Mouse (Mus musculus) R1 (cell line): ENCODE measurements at regions not wholly inside any gene's neighbourhood (a gene's known extent, or its start where the extent isn't known, plus 50 kb on each side); places are given as distances from the start of the nearest gene placed in this dataset.

Experiments
- DNase-seq: peaks from one replicate; pipeline ENCODE4 v3.0.0-alpha.2; 2018; ENCODE audit warnings: low read depth, low spot score

DNA sequence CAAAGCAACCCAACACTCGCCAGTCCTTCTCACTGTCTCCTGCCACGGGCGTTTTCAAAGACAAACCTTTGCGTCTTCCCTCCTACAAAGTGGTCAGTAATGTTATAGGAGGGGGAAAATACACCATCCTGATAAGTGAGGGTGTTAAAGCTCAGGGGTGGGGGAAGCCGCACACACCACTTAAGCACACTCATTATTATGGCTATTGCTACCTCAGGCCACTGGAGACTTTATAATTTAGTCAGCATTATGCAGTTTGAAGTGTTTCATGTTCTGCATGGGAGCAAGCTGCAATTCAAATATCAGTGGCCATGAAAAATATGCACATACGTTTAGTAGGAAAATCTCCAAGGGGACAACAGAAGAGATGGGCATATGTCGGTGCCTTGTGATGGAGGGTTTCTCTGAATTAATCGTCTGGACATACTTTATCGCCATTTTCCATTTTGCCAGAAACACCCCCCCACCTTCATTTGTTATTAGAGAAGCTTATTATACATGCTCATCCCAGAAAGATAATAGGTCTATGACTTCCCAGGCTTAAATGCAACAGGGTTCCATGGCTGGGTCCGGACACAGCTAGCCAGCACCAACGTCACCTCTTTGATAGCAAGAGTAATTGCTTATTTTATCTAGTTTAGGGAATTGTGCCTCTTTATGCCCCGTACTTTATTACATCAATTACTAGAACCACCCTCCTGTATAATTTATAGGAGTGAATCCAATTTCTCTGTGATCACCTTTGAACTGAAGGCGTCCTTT, 193.5 kb upstream of the Adamts16 start:
- DNase-seq: no peak

DNA sequence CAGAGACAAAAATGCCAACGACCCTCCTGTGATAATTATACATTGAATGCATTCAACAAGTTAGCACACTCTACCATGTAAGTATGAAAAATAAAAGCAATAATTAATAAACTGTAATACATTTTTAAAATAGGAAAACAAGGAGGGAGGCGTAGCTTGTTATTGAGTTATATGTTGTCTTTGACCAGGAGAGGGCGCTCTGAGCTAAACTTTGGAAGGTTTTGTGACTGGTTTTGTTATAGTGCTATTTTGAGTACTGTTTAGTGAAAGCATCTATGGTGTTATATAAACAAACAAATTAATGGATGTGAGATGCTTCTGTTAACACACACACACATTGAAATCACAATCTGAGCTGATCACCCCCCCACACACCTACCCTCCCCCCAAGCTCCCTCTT, 166.6 kb upstream of the Adamts16 start:
- peak; percentile 54 for DNase-seq

DNA sequence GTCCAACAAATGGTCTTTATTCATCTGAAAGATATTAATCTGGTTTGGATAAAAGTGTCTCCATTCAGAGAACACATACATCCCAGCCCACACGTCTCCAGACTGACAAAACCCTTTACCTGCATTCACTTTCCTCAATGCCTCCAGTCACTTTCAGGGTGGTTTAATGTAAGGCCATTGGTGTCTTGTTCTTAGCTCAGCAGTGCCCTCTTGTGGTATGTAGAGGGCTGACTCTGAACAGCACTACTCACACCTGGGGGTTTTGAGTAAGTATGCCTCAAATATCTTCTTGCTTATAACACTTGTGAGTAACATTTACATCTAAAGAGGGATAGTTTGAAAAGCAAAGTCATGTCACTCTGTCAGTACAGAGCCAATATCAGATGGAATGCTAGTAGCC, 164.5 kb upstream of the Adamts16 start:
- DNase-seq: peak; percentile 69

DNA sequence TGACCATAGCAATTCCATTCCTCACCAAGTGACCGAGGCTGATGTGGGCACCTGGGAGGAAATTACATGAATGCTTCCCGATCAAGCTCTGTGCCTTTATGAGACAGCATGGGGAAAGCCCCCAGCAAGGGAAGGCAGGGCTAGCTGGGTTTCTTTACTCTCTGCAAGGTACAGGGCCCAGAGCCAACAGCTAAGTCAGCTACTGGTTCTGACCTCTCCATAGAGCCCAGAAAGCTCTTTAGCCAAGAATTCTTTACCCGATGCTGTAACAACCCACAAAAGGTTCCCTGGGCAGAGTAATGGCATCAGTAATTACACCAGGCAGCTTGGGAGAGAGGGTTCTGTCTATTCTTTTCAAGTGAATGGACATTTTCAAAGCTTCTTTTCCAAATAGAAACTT, 161.9 kb upstream of the Adamts16 start:
- DNase-seq: no peak

DNA sequence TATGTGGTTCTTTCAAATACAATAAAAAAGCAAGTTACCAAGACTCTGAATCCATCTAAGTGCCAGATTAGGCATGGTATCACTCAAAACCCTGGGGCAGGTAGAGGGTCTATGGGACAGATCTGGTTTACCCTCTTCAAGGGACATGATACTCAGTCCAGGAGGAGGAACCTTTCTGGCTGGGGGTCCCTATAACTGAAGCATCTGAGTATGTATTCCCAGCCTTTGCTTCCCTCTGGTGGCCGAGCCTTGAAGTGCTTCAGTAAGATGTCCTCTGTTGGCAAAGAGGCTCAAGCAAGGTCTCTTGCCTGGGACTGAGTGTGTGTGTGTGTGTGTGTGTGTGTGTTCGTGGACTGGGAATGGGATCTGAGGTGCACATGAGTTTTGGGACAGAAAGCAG, 159.7 kb upstream of the Adamts16 start:
- DNase-seq: peak; percentile 50

DNA sequence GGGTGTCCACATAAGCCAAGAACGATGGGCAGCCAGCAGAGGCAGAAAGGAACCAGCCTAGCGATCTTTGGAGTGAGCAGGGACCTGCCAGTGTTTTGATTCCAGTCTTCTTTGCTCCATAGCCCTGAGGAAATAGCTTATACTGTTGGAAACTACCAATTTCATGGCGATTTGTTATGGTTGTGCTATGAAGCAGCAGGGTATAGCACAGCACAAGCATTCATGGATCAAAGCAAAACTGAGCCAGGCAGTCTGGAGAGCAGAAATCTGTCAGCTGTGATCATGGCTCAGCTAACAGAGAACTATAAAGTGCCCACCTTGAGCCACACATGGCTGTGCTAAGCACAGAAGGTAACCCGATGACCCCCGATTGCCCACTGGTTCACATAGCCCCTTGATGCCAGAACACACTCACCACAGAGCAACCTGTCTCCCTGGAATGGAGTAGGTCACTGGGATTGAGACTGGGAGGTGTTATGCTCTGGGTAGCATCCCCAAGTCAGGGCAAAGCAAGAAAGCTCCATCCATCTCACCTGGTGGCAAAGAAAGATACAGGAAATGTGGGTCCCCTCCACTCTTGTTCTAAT, 158.9 kb upstream of the Adamts16 start:
- DNase-seq: no peak

DNA sequence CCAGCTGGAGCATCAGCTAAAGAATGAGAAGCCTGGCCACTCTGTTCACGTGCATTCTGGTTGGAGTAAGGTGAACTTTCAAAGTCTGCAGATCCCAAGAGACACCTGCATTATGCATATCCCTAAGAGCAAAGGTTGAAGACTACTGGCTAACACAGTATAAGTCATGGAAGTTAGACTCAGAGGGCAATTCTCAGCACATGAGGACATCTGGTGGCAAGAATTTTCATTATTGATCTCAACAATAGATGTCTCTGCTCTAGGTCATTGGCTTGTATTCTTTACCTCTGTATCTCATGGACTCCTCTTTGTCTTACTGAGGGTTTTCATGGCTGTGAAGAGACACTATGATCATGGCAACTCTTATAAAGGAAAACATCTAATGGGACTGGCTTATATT, 151.9 kb upstream of the Adamts16 start:
- no peak for DNase-seq

DNA sequence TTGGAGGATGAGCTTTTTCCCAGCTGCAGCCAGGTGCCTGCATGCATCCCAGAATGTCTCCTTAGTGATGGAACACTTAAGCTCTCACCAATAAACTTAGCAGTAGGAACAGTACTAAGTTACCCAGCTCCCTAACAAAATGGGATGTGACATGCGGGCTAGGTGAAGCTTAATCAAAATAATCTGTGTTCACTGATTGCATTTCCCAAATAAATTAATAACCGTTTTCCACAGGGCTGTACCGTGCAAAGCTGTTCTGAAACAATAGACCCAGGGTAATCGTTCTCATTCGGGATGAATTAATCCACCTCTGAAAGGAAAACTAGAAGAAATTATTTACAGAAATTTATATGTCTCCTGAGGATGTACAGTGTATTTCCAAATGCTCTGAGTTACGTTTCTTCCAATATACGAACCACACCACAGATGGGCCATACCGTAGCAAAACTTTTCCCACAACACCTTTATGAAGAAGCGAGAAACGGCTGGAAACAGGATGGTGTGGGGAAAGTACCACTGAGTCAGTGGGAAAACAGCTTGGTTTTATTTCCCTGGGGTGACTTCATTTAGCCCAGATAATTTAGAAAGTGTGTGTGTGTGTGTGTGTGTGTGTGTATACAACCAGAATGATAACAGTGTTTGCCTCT, 148.5 kb upstream of the Adamts16 start:
- DNase-seq: no peak

DNA sequence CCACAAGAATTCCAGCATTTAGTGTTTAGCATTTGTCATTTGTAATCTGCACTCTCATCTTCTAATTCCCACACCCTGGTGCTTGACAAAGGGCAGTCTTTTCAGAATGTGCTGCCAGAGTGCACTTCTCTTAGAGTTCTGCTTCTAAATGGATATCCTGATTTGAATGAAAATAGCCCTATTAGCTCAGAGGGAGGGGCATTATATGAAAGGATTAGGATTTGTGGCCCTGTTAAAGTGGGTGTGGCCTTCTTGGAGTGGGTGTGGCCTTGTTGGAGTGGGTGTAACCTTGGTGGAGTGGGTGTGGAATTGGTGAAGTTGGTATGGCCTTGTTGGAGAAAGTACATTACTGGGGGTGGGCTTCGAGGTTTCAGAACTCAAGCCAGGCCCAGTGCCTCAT, 137.7 kb upstream of the Adamts16 start:
- peak; percentile 85 for DNase-seq

DNA sequence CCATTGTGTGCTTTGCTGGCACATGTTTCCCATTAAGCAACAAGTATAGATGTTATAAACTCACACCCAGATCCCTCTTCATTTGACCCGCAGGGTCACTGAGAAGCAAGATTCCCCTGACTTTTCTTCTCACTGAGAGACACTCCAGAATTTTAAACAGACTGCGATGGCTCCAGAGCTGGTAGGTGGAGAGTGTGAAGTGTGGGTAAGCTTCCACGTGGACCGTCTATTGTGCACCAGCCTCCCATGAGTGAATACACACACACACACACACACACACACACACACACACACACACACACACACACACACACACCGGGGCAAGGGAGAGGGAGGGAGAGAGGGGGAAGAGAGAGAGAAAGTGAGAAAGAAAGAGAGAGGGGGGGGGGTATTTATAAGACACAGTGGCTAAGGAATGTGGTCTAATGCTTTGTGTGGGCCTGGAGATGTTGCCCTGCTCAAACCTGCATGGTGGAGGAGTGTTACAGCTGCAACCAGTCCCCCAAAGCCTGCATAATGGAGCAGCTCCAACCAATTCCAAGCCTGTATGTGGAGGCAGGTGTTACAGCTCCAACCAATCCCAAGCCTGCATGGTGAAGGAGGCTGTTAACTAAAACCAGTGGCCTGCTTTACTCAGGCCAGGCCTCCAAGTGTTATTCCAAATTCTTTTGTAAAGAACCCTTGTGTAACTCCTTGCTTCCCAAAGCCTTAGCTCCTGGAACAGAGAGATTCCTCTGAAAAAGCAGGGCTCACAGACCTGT, 137.1 kb upstream of the Adamts16 start:
- peak; percentile 60 for DNase-seq

DNA sequence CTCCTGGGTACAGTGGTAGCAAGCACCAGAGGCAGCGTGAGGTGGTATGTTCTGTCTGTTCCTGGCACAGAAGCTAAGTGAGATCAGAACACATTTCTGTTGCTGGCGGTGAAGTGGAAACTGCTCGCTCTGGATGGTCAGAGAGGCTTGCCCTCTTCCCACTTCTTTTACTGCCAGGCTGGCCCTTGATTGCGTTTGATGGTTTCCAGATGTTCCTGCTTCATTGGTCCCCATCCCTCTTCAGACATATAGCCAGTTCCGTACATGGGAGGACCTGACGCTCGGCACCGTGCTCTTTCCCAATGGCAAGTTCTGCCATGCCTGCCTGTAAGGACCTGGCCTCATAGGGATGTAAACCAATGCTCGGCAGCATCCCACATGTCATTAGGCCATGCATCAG, 128.0 kb upstream of the Adamts16 start:
- no peak for DNase-seq

DNA sequence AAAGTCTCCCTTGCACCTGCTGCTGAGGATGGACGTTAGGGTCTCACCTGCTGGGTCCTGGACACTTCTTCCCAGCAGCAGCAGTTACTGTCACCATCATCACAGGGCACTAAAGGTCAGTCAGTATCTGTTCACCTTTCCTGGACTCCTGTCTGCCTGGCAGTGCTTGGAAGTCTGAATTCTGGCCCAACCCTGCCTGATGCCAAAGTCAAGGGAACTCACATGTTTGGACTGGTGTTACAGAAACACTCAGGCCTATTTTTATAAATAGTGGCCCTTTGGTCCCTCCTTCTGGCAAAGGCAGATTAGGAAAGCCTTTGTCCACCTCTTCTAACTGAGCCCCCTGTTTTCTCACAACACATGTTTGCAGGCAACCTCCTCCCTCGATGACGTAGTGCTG, 126.2 kb upstream of the Adamts16 start:
- DNase-seq: no peak

DNA sequence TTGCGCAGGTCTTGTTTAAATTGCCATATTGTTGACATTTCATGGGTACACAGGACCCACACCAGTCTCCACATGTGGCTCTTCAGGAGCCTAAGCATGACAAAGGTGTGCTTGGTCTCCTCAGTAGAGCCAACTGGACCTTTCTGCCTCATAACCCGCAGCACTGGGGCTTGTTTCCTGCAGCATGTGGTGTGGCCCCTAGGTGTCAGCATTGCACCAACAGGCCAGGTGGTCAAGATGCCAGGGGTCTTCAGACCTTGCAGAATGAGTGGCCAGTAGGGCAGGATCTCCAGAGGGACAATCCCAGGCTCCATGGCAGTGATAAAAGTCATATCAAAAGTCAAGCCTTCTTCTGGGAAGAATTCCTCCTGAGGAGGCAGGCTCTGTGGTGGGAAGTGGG, 121.8 kb upstream of the Adamts16 start:
- DNase-seq: peak; percentile 5

DNA sequence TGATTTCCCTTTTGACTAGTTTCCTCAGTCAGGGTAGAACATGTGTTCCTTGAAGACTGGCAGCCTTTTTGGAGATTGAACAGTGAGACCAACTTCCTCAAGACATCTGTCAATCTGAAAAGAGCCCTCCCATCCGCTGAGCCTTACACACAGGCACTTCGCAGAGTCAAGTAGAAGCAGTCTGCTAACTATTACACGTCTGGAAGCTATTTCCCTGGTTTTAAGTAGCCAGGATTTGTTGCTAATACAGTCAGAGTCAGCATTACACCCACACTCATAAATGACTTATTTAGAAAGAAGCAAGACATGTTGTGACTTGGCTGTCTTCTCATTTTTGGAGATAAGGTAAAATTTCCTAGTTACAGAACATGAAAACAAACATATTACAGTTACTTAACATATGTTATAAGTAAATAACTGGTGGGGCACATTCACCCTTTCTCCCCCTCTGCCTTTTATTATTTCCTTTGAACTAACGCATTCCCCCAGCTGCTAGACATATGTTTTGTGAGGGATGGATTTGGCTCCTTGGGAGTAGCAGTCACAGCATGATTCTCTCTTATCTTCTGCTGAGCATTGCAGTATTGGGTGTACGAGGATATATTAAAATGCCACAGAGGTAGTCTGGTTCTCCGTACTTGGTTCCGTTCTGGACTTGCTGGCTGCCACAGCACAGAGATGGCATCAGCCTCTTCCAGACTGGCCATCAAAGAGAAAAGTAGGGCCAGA, 92.9 kb upstream of the Adamts16 start:
- no peak for DNase-seq

DNA sequence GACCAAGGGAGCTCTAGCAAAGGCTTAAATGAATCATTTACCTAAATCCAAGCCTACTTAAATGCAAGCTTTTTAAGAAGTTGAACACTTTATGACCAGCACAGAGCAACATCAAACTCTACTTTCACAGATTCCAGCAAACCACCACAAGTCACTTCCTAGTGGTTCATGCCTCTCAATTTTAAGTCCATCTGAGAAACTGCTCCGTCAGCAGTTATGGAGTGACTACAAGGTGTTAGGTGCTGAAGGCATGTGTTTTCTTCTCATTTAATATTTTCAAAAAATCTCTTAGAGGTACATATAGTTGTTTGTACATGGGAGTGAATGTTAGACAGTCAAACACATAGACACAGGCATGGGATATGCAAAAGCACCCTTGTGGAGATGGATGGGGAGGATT, 72.2 kb upstream of the Adamts16 start:
- DNase-seq: no peak

DNA sequence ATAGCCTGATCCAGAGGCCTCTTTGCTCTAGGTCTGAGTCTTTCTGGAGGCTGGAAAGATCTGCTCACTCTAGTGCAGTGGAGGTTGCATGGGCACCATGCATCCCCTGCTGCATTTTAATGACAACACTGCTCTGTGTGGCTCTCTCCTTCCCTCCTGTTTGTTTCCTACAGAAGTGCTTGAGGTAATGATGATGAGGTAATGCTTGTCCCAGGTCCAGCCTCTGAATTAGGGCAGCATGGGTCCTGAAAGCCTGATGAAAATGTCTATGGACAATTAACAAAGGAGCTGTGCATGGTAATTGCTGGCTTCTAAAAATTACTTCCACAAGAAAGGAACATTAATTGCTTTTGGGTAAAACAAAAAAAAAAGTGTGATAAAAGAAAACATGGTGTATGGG, 69.3 kb upstream of the Adamts16 start:
- no peak for DNase-seq

DNA sequence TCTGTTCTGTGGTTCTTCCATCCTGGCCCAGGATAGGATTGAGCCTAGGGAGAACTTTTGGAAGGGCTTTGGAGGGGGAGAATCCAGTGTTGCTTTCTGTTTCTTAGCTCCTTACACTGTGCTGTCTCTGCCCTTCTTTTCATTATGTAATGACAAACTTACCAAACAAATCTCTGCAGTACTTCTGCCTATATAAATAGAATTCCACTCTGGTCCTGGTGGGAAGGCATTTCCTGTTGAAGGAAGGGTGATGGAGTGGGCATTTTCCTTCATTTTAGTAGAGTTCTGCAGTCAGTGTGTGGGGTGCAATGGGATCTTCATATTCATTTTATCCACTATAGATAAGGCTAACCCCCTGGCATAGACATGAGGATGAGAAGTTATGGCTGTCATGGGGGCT, 63.2 kb upstream of the Adamts16 start:
- DNase-seq: no peak

DNA sequence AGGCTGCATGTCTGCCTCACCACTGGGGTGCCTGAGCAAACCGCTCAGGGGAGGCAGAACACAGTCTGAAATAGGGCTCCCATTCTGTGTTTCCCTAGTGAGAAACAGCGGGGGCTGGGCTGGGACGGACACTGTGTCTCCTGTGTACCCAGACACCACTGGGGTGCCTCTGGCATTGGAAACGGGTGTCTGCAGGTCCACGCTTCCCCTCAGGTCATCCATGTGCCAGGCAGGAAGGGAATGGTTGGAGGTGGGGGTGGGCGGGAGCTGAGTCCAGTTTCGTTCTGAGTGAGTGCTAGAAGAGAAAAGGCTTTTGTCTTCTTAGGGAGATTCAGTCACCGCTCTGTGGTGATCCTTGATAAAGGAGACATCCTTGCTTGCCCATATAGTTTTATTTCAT, 62.2 kb upstream of the Adamts16 start:
- DNase-seq: no peak

DNA sequence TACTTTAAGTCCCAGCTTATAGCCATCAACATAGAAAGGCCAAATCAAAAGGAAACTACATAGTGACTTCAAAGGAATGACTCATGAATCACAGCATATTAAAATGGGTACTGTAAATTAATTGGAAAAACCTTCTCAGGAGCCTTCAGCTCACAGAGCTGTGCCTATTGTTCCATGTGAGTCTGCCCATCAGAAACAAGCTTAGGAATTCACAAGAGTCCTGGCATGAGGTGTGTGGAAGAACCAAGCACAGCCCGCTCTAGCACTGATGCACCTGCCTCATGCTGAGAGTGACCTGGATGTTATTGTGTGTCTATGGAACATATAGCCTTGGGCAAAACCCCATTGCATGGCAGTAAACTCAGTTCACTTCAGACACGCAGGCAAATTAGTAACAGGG, 61.5 kb upstream of the Adamts16 start:
- no peak for DNase-seq

DNA sequence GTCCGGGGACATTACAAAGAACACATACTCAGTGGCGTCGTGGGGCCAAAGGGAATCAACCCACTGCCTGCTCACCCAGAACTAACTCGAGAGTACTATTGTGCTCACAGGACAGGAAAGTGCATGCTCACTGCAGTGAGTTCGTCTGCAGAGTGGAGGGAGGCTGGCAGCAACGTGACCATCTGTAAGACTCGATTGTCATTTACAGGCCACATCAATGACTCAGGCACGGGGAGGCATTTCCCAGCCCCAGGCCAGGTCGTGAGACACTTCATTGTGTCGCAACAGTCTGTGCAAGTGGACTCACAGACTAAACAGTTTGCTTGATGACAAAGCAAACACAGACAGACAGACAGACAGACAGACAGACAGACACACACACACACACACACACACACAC, 61.1 kb upstream of the Adamts16 start:
- DNase-seq: no peak

DNA sequence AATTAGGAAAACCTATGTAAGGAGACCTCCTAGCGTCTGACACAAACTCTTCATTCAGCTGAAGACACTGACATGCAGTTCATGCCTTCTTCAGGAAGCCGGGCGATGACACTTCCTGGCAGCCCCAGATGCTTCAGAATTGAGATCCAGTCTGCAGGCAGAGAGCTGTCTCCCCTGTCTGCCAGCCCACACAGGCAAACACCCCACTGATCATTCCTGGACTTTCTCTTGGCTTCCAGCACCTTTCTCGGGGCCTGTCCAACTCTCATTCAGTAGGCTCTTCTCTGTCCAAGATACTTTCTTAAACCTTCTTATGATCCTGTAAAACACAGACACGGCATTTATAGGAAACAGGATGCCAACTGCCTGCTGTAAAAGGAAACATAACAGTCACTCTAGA, 50.0 kb upstream of the Adamts16 start:
- no peak for DNase-seq
